Mouse (Mus musculus): ENCODE data around the gene Akt3.

Gene Akt3

DNA sequence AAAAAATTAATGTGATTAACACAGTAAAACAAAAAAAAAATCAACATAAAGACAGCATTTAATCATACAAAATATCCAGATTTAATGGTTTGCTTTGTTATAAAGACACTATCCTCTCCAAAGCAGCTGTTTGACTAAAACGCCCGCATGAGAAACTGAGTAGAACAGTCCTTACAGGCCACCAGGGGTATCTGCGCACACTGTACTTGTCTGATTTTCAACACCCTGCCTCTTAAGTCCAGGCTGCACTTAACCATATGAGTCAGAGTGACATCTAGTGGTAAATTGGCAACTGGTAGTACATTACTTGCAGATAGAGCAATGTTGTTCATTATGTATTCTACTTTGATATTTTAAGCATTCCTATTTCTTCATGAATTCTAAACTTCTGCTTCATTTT is 69.3 kb downstream of the Akt3 start:
- DNase-seq (ENCODE audit: low spot score): no peak

DNA sequence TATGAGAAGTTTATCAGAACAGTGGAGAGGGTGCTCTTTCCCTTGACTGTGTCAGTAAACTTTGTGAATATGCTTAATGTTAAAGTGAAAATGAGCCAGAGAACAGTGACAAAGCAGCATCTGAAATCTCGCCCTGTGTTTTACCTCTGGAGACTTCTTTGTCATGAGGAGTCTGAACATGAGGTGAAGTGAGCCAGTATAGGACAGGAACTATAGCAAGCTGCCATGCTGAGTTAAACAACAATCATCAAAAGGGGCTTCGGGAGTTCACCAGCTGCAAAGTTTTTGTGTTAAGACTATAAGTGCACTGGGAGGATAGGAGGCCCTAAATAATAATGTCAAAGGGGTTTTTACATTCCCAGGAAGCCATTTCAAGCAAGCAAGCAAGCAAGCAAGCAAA is 71.3 kb downstream of the Akt3 start:
- DNase-seq (ENCODE audit: low spot score): no peak

DNA sequence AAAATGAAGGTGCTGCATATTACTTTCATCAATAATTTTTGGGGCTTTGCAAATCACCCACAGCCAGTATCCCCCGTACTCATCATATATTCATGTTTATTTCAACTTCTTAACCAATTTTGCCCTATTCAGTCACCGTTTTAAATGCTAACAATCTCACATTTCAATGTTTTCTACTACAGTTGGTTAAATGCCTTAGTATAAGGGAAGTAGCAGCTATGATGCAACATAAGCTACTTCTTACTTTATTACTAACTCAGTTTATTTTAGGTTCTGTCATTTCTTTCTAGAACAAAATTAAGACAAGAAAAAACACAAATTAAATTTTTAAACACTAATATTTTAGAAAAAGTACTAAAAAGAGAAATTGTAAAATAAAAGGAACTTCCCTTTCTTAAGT is 78.4 kb downstream of the Akt3 start:
- no peak for DNase-seq (ENCODE audit: low spot score)

DNA sequence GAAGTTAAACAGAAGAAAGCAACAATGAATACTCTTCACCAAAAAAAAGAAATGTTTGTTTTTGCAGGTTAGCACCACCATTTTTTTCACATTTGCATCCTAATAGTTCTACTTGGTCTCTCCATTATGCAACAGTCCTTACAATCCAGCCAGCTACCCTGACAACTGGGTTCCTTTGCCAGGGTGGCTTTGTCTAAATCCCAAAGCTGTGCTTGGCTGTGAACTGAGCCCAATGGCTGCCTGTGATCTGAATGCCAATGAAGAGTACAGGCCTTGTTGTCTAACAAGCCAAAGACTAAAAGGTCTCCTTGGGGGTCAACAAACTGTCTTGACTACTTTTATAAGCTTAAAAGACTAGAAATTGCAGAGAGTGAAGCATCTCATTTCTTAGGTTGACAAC is 82.6 kb downstream of the Akt3 start:
- no peak for DNase-seq (ENCODE audit: low spot score)

DNA sequence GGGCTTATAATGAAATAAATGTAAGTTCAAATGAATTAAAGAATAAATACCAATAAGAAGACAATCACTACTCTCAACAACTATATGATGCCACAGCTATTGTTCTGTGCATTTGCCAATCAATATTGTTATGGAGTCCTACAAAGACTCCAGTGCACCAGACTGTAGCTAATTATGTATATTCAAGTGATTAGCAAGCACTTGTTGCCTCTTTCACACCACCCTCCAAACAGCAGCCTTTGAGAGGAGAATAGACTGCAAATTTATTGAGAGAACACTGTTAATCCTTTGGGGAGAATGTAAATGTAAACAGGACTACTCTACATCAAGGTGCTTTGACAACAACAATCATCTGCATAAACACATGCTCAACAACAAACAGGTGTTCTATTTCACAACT is 86.7 kb downstream of the Akt3 start:
- DNase-seq (ENCODE audit: low spot score): no peak

DNA sequence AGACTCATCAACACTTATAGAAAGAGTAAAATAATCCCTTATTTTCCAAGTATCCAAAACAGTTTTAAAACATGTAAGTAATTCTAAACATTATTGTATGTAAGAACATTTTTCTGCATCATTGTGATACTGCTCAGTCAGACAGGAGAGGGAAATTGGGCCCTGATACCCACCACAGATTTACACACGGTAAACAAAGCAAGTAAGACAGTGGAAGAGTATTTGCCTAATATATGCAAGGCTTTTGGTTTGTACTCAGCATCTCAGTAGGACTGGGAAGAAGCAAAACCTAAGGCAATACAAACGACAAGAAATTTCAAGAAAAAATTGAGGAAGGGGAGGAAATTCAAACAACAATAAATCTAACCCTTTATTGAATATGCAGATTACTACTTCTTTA is 92.2 kb downstream of the Akt3 start:
- no peak for DNase-seq (ENCODE audit: low spot score)

DNA sequence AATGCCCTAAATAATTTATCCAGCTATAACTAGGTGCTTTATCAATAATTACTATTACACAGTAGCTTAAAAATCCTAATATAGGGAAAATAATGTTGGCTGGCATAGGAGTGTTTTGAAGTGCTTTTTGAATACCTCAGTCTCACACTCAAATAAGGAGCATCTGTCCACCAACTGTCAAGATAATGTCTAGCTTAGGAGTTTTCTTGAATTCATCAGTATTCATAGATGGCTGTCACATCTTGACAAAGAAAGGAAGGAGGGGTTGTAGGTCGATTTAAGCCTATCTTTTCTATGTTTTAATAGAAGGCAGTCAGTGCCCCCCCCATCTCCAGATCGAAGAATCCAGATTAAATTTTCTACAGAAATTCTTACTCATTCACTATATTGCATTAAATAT is 92.7 kb downstream of the Akt3 start:
- no peak for DNase-seq (ENCODE audit: low spot score)

DNA sequence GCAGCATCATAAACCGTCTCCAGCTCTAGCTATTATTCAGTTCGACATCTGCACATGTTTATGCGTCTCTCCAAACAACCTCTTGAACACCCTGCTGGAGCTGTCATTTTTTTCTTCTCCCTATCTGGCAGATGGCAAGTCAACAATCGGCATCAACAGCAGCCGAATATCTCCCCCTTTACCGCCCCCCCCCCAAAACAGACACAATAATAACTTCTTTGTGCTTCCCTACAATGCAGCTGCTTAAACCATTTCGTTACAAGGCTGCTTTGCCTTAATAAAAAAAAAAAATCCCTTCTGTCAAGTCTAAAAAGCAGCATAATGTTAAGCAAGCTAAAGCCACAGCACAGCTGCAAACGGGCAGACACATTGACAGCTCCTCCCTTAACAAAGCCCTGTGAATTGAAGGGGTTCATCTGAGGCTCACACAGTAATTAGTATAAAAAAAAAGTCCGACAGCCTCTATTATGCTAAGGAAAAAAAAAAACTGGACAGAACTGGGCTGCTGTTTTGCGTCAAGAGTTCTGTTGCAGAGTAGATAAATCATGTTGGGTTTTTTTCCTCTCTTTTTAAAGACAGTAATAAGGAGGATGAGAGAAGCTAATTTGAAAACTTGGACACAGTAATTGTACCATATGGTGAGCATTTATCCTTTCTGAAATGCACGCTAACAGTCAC is 107.5 kb downstream of the Akt3 start:
- DNase-seq (ENCODE audit: low spot score): no peak

DNA sequence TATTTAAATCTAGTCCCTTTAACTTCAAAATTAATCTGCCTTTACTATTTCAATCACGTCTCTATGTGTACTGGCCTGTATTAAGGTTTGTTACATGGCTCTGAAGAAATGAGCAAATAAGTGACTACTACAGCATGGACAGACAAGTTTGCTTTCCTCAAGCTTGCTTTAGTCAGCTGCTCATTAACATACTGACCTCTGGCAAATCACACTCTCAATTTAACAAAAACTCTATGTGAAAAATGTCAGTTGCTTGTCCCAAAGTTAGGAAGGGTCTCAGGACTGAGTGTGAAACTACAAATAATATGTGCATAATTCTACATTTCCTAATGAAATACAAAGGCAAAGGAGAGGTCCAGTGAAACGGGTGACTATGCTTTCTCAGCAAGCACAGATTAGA is 109.3 kb downstream of the Akt3 start:
- DNase-seq (ENCODE audit: low spot score): no peak

DNA sequence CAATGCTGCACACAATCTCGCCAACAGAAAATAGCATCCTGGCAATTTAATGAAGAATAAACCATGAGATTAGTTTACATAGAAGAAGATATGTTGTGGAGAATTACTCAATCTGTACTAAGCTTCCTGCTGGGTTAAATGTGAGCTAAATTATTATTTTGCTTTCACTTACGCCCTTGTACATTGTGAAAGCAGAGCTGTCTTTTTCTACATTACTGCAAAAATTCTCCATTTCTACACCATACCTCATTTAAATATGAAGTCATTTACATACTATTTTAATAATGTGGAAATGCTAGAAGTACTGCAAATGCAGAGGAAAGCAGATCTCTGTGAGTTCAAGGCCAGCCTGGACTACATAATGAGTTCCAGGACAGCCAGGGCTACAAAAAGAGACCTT is 116.5 kb downstream of the Akt3 start:
- no peak for DNase-seq (ENCODE audit: low spot score)

DNA sequence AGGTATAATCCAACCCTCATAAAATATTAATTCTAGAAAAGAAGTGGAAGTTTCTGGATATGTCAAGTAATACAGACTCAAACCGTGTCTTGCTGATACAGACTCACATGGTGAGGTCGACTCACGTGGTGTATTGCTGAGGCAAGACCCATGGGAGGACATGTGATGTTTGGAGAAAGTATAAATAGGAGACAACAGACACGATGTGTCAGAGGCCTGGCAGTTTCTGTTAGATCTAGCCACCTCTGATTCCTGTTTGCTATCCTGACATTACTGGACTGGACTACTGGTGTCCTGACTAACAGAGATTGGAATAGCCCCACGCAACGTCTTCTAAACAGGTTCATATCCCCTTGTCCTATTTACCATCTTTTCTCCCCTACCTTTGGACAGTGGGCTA is 118.4 kb downstream of the Akt3 start:
- DNase-seq (ENCODE audit: low spot score): no peak

DNA sequence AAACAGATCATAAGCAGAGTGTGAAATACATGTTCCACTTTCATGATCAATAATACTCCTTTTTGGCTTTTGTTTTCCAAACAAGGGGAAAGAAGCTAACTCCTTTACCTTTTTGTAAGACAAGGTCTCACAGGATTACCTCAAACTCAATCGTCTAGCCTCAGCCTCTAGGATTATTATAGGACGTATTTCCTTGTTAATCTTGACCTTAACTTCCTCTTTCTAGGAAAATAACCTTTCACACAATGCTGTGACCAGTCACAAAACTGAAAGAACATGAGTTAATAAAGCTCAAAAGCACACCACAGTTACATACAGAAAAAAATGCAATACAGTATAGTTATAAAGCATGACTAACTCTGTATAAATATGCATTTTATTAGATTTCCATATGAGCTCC is 126.5 kb downstream of the Akt3 start:
- no peak for DNase-seq (ENCODE audit: low spot score)

DNA sequence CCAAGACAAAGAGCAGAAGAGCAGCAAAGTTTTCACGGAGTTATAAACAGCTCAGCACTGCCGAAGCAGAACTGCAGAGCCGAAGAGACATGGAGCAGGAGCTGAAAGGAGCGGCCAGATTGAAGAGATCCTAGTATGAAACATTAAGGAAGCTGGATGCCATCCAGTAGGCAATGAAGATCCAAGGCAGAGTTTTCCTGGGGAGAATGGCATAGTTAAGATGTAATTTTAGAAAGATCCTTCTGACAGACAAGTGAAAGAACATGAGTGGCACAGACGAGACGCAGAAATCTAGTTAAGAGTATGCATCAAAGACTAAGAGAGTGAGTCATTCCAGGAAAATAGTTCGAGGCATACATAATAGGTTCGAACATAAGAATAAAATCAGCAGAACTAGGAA is 131.3 kb downstream of the Akt3 start:
- DNase-seq (ENCODE audit: low spot score): no peak

DNA sequence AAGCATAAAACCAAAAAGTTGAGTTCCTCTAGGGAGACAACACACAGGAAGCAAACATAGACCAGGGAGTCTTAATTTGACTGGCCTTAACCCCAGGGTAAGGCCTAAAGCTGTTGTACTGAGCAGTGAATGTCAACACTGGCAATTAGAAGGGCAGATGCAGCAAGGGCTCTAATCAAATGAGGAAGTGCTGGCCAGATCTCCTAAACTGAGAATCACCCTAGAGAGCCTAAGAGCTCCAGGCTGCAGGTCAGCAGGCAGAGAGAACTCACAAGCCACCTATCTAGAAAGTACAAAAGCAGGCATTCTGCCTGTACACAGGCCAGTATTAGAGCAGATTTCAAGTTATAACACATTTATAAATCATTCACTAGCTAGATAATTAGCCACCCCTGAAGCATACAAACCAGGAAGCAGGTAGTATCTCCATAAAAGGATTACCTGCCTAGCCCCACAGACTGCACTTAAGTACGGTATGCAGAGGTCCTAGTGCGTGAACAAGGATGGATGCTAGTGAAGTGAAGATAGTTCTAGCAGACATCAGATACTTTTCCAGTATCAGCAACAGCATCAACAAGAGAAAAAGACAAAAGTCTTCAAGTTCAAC is 147.2 kb downstream of the Akt3 start:
- DNase-seq (ENCODE audit: low spot score): no peak

DNA sequence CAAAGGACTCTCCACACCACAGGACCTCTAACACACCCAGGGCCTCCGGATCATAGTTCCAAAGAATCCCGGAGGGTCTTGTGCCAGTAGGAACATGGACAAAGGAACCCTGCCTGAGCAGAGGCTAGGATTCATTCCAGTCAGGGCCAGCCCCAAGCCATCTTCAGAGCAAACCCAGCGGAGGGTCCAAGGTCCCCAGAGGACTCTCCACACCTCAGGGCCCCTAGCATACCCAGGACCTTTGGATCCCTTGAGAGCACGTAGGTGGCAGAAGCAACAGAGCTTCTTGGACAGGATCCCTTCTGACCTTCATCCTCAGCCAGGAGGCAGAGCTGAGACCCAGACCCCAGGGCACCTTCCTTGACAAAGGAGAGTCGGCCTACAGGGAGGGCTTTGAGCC is 167.5 kb downstream of the Akt3 start:
- DNase-seq (ENCODE audit: low spot score): no peak

DNA sequence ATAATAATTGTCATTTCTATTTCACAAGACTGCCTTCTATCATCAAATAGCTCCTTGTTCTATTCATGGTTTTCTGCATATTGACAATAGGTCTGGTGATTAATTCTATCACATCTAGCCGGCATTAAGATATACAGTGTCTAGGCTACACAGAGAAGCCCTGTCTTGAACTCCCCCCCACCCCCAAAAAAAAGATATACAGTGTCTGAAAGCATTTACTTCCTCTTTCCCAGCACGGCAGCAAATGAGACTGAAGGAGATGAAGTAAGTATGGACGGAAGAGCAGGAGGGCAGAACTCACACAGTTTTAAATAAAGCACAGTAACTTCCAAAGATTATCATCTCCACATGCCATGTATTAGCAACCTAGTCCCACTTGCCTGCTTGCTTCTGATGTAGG is 168.5 kb downstream of the Akt3 start:
- no peak for DNase-seq (ENCODE audit: low spot score)

DNA sequence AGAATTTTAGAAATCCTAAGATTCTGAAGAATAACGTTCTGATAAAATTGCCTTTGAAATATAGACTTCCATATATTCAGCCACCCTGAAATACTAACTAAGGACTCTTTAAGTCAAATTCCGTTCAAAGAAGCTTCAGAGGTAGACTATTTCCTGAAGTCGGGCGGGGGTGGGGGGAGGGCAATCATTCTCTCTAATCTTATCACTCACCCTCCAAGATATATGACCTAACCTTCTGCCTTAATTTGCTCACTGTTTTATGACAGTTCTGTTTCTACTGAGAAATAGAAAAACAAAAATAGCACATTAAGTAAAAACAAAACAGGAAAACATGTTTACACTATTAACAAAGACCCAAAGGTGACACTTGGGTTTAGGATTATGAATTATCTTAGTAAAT is 169.0 kb downstream of the Akt3 start:
- DNase-seq (ENCODE audit: low spot score): no peak

DNA sequence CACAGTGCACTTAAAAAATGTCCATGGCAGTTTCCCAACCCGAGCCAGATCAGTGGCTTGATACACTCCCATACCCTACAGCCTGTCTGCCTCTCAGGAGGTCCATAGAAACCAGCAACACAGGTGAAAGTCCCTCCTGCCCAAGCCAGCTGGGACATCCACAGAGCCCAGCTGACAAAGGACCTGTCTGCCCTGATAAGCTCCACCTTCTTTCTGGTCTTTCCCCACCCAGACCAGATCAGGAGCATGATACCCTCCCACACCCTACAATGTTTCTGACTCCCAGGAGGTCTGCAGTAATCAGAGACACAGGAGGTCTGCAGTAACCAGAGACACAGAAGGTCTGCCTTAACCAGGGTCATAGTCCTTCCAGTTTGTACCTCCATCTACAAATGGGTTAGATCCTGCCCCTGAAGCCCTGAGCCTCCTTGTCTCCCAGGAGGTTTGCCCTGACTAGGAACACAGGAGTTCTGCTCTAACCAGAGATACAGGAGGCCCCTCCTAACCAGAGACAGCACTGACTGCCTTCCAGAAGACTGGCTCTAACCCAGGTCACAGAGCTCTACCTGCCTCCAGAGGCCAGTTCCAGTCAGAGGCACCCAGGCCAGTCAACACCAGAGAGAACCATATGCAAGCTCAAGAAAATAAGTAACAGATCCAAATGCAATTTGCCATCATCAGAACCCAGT is 175.9 kb downstream of the Akt3 start:
- no peak for DNase-seq (ENCODE audit: low spot score)

DNA sequence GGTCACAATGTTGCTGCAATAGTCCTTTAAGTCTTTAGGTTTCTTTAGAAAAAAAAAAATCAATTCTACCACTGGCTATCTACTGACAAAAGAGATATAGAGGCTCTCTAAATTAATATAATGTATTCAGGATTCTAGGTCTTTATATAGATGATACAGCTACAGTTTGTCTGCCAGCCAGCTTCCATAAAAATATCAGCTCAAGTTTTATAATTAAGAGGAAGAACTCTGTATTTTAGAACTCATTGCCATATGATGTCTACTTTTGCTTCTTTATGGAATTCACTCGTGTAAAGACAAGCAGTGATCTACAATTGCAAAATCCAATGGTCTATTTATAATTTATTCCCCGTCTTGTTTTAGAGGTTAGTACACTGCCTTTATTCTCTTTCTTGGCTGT is 188.8 kb downstream of the Akt3 start:
- no peak for DNase-seq (ENCODE audit: low spot score)

DNA sequence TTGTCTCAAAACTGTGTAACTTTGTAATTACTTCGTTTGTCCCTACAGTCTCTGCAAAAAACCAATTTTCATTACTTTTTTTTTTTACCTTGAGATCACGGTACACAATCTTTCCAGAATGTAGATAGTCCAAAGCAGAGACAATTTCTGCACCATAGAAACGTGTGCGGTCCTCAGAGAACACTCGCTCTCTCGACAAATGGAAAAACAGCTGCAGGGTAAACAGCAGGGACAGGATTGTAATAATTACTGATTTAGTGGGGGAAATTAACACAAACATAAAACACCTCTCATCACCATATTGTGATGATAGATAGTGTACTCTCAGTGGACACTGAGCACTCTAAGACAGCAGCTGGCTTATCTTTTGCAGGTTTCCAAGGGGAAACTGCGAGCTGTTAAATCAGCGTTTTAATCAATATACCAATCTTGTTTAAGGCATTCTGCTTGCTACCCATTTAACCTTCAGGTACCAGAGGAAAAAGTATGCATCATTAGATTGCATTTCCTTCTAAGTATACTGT is 190.8 kb downstream of the Akt3 start:
- no peak for DNase-seq (ENCODE audit: low spot score)

DNA sequence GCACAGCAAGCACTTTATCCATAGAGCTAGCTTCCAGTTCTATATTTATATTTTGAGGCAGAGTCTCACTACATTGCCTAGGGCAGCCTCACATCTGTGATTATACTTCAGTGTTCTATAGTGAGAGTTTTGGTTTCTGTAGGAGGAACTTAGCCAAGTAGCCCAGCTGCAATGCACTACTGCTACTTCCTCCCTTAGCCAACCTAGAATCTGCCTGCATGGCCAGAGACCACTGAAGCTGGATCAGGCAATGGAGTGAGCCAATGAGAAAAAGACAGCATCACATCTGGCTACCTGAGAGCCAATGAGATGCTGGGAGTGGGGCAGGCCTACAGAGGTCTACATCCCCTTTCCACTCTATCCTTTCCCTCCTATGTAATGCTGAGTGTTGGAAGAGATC is 192.3 kb downstream of the Akt3 start:
- DNase-seq (ENCODE audit: low spot score): no peak

DNA sequence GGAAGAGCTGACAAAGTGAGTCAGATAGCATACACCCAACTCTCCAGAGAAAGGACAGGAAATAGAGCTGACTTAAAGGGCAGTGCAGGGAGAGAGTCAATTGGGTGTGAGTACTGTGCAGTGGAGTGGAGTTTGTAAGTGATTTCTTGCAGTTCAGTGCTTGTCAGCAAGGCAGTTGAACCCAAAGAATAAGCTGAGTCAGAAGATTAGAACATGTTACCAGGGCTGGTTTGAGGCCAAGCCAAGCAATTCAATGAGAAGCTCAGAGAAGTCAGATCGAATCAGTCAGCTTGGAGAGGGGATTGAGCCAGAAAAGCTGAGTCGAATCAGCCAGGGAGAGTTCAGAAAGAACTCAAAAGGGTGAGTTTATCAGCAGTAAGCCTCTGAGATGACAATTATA is 196.2 kb downstream of the Akt3 start:
- no peak for DNase-seq (ENCODE audit: low spot score)

DNA sequence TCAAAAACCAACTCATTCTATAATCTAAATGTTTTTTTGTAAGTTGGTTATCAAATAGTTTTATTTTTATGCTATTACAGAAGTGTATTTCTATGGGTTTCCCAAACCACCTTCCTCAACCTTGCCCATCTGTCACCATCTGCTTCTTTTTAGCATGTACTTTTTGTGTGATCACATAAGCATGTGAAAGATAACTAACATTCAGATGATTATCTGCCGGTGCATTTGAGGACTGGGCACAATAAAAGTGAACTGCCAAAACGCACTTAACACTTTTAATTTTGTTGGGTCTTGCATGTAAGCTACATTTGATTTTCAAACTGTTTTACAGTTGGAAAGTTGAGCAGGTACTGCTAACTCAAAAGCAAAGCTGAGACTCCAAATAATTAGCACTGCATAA is 203.1 kb downstream of the Akt3 start:
- no peak for DNase-seq (ENCODE audit: low spot score)
